Comparison of ENCODE assay signal across 12 mouse cellular contexts in genomic region chr4:137478306-137478705, GRCm38 (mm10). TPM values are rescaled to one million over a fixed set of nuclear protein-coding genes. Genes with fewer than 3 reads are reported as not detected.
DNase-seq lines count a peak whose midpoint lies in the region; ATAC-seq and TF ChIP-seq lines count a peak whose summit lies in the region.
"Had no signal": no experiment of that assay in that cellular context is flagged by ENCODE, and none has a peak within 500 bp of the region (broad histone marks: within the 10 kb centered on the region; RNA-seq: fewer than 3 reads in every experiment).

No protein-coding gene starts in this region.

- no peaks in the 10 kb centered on the region for H3K9me3 ChIP-seq in forebrain, embryonic 10.5 days
- H3K9me3 ChIP-seq in forebrain, embryonic 13.5 days (replicated peaks) = no peaks in the 10 kb centered on the region
- no peaks in the 10 kb centered on the region for H3K9me3 ChIP-seq in neural tube, embryonic 13.5 days
- no peaks in the 10 kb centered on the region for H3K9me3 ChIP-seq in kidney, postnatal 0 days (replicated peaks; ENCODE audit: low read length)

- no peak overlapping the region for H3K4me2 ChIP-seq in forebrain, embryonic 13.5 days
- H3K4me2 ChIP-seq in neural tube, embryonic 13.5 days = no peak overlapping the region
- 0 out of 2 replicates have a peak overlapping the region, but pooled peaks have one; percentile 27 for H3K4me2 ChIP-seq in kidney, postnatal 0 days (ENCODE audit: low read length)

- 67% methylated on average over 5 of the region's 5 CpGs for WGBS in forebrain, embryonic 10.5 days
- 56% methylated on average over 5 of the region's 5 CpGs for WGBS in forebrain, embryonic 13.5 days
- WGBS in neural tube, embryonic 13.5 days = 57% methylated on average over 5 of the region's 5 CpGs
- WGBS in kidney, postnatal 0 days = 59% methylated on average over 5 of the region's 5 CpGs

- TF ChIP-seq CTCF in kidney, postnatal 0 days (IDR thresholded peaks at IDR 0.05; ENCODE audit: low read depth) = no peak

- H3K4me1 ChIP-seq in forebrain, embryonic 10.5 days = peaks cover 91% of the 10 kb centered on the region
- H3K4me1 ChIP-seq in forebrain, embryonic 13.5 days = peaks cover 44% of the 10 kb centered on the region
- H3K4me1 ChIP-seq in neural tube, embryonic 13.5 days (replicated peaks) = peaks cover 79% of the 10 kb centered on the region
- peaks cover 74% of the 10 kb centered on the region for H3K4me1 ChIP-seq in kidney, postnatal 0 days (replicated peaks; ENCODE audit: insufficient read depth, low read length)

- DNase-seq in forebrain, embryonic 10.5 days (ENCODE audit: extremely low spot score, low spot score) = no peak
- no peak for DNase-seq in neural tube, embryonic 10.5 days (ENCODE audit: extremely low spot score, low spot score)
- peak; percentile 60 for DNase-seq in kidney, postnatal 0 days (ENCODE audit: low spot score)
- no peak for DNase-seq in urinary bladder, adult 18-20 months (ENCODE audit: low spot score in 2 of 2)
- DNase-seq in right cerebral cortex, adult 18-20 months = no peak
- DNase-seq: left cerebral cortex, postnatal 4 days had no signal

- ATAC-seq in forebrain, embryonic 13.5 days = no peak
- no peak for ATAC-seq in neural tube, embryonic 13.5 days (ENCODE audit: low read depth)
- no peak for ATAC-seq in kidney, postnatal 0 days (replicated peaks; ENCODE audit: low FRiP score, low read depth)
- no peak for ATAC-seq in CD4-positive, CD25-positive, alpha-beta regulatory T cell, adult 4 months
- ATAC-seq: midbrain, embryonic 16.5 days had no signal

- H3K36me3 ChIP-seq in forebrain, embryonic 10.5 days (replicated peaks) = no peaks in the 10 kb centered on the region
- H3K36me3 ChIP-seq in forebrain, embryonic 13.5 days (ENCODE audit: poor library complexity, severe bottlenecking) = no peaks in the 10 kb centered on the region
- no peaks in the 10 kb centered on the region for H3K36me3 ChIP-seq in neural tube, embryonic 13.5 days
- H3K36me3 ChIP-seq in kidney, postnatal 0 days (ENCODE audit: insufficient read depth, low read length) = no peaks in the 10 kb centered on the region

- peak overlapping the region; percentile 80 for H3K27ac ChIP-seq in forebrain, embryonic 10.5 days
- H3K27ac ChIP-seq in forebrain, embryonic 13.5 days = no peak overlapping the region
- H3K27ac ChIP-seq in neural tube, embryonic 13.5 days (replicated peaks) = peak overlapping the region; percentile 46
- H3K27ac ChIP-seq in kidney, postnatal 0 days = peak overlapping the region; percentile 95

- H3K9ac ChIP-seq in forebrain, embryonic 13.5 days = no peak overlapping the region
- H3K9ac ChIP-seq in neural tube, embryonic 13.5 days = no peak overlapping the region
- H3K9ac ChIP-seq in kidney, postnatal 0 days (ENCODE audit: low read depth, low read length) = no peak overlapping the region

- no peaks in the 10 kb centered on the region for H3K27me3 ChIP-seq in forebrain, embryonic 10.5 days (ENCODE audit: poor library complexity, severe bottlenecking)
- H3K27me3 ChIP-seq in forebrain, embryonic 13.5 days = no peaks in the 10 kb centered on the region
- peaks cover 10% of the 10 kb centered on the region for H3K27me3 ChIP-seq in neural tube, embryonic 13.5 days
- no peaks in the 10 kb centered on the region for H3K27me3 ChIP-seq in kidney, postnatal 0 days (ENCODE audit: insufficient read depth, low read length)

- H3K4me3 ChIP-seq in forebrain, embryonic 10.5 days = no peak overlapping the region
- no peak overlapping the region for H3K4me3 ChIP-seq in forebrain, embryonic 13.5 days
- H3K4me3 ChIP-seq in neural tube, embryonic 13.5 days = no peak overlapping the region
- H3K4me3 ChIP-seq in kidney, postnatal 0 days (replicated peaks; ENCODE audit: low read depth, low read length) = no peak overlapping the region

RNA-seq across cellular contexts. Expression of gene Hspg2, which starts 9.7 kb away (rescaled TPM):
- polyA plus RNA-seq in forebrain, embryonic 10.5 days (2016; fragmentation: Nextera tagmentation; extraction: Ambion mirVana) = 15.6 and 17.9 TPM in 2 replicates
- polyA plus RNA-seq in forebrain, embryonic 13.5 days (2015; fragmentation: Nextera tagmentation; extraction: Ambion mirVana) = 4.8 and 6.5 TPM in 2 replicates
- polyA plus RNA-seq in neural tube, embryonic 13.5 days (2015; fragmentation: Nextera tagmentation; extraction: Ambion mirVana) = 8.6 and 9.6 TPM in 2 replicates
- polyA plus RNA-seq in kidney, postnatal 0 days (2015; fragmentation: Nextera tagmentation; extraction: Ambion mirVana) = 31.3 and 34.0 TPM in 2 replicates
- polyA plus RNA-seq in CD4-positive, CD25-positive, alpha-beta regulatory T cell, adult 4 months (2017; shearing (Covaris generic)) = not detected

RNA-seq across cellular contexts. Expression of gene 1700013G24Rik, which starts 25.2 kb away (rescaled TPM):
- not detected in 2 replicates for polyA plus RNA-seq in forebrain, embryonic 10.5 days (2016; fragmentation: Nextera tagmentation; extraction: Ambion mirVana)
- not detected in 2 replicates for polyA plus RNA-seq in forebrain, embryonic 13.5 days (2015; fragmentation: Nextera tagmentation; extraction: Ambion mirVana)
- polyA plus RNA-seq in neural tube, embryonic 13.5 days (2015; fragmentation: Nextera tagmentation; extraction: Ambion mirVana) = not detected in 2 replicates
- polyA plus RNA-seq in kidney, postnatal 0 days (2015; fragmentation: Nextera tagmentation; extraction: Ambion mirVana) = not detected in 2 replicates
- not detected for polyA plus RNA-seq in CD4-positive, CD25-positive, alpha-beta regulatory T cell, adult 4 months (2017; shearing (Covaris generic))
- polyA plus RNA-seq: intestine, embryonic 14.5 days; midbrain, embryonic 16.5 days had no signal

RNA-seq across cellular contexts. Expression of gene Cela3b, which starts 48.0 kb away (rescaled TPM):
- not detected in 2 replicates for polyA plus RNA-seq in forebrain, embryonic 10.5 days (2016; fragmentation: Nextera tagmentation; extraction: Ambion mirVana)
- not detected in 2 replicates for polyA plus RNA-seq in forebrain, embryonic 13.5 days (2015; fragmentation: Nextera tagmentation; extraction: Ambion mirVana)
- not detected in 2 replicates for polyA plus RNA-seq in neural tube, embryonic 13.5 days (2015; fragmentation: Nextera tagmentation; extraction: Ambion mirVana)
- polyA plus RNA-seq in kidney, postnatal 0 days (2015; fragmentation: Nextera tagmentation; extraction: Ambion mirVana) = not detected in 2 replicates
- not detected for polyA plus RNA-seq in CD4-positive, CD25-positive, alpha-beta regulatory T cell, adult 4 months (2017; shearing (Covaris generic))
- polyA plus RNA-seq: C2C12; midbrain, embryonic 16.5 days had no signal
